Mouse (Mus musculus) limb, embryonic 11.5 days (tissue): ENCODE results near the gene Nbea. TPM values are rescaled to one million over a fixed set of nuclear protein-coding genes. Genes with fewer than 3 reads are reported as not detected.

Experiments
- ATAC-seq: fragments of 200-750 bp; cut with Nextera tagmentation; 2 replicates; pipeline ENCODE4 v1.8.0; 2017; ENCODE audit warnings: low read depth; ENCODE audit not compliant: insufficient number of reproducible peaks, low FRiP score, low TSS enrichment
- DNase-seq: peaks from one replicate; pipeline ENCODE4 v3.0.0-alpha.2; 2015; ENCODE audit warnings: low spot score
- H3K27ac ChIP-seq: fragments of 300-500 bp; sonication (generic); replicated peaks from 2 replicates; pipeline ENCODE4 v1.5.1; 2014; ENCODE audit warnings: low read depth, mild to moderate bottlenecking, low read length
- H3K27me3 ChIP-seq: fragments of 300-500 bp; sonication (generic); 2 replicates; pipeline ENCODE4 v1.6.1; 2014; ENCODE audit warnings: mild to moderate bottlenecking, low read length, mixed read lengths; ENCODE audit not compliant: control insufficient read depth, insufficient read depth
- H3K36me3 ChIP-seq: fragments of 300-500 bp; sonication (generic); 2 replicates; pipeline ENCODE4 v1.6.1; 2014; ENCODE audit warnings: mild to moderate bottlenecking, low read length, moderate library complexity, mixed read lengths; ENCODE audit not compliant: control insufficient read depth, insufficient read depth
- H3K4me1 ChIP-seq: fragments of 300-500 bp; sonication (generic); 2 replicates; pipeline ENCODE4 v1.6.1; 2014; ENCODE audit warnings: low read length, mixed read lengths; ENCODE audit not compliant: control insufficient read depth, insufficient read depth
- H3K4me2 ChIP-seq: fragments of 300-500 bp; sonication (generic); 2 replicates; pipeline ENCODE4 v1.6.1; 2014; ENCODE audit warnings: low read depth, mild to moderate bottlenecking, moderate library complexity; ENCODE audit not compliant: severe bottlenecking
- H3K4me3 ChIP-seq: fragments of 300-500 bp; sonication (generic); 2 replicates; pipeline ENCODE4 v1.5.1; 2014; ENCODE audit warnings: low read depth, low read length
- H3K9ac ChIP-seq: fragments of 300-500 bp; sonication (generic); 2 replicates; pipeline ENCODE4 v1.6.1; 2014; ENCODE audit warnings: mild to moderate bottlenecking, low read length
- H3K9me3 ChIP-seq: fragments of 300-500 bp; sonication (generic); 2 replicates; pipeline ENCODE4 v1.6.1; 2016; ENCODE audit warnings: low read length; ENCODE audit not compliant: control insufficient read depth
- WGBS: fragments of 180-500 bp; shearing (Covaris S2); extraction: QIAGEN DNeasy Blood & Tissue Kit; methylation state at CpG from one replicate; pipeline ENCODE4 v1.1.7; 2014; 5-methylcytosine and 5-hydroxymethylcytosine counted together
- polyA plus RNA-seq: library from polyadenylated mRNA; unstranded; fragments of >200 nt; fragmentation: Nextera tagmentation; extraction: Ambion mirVana; gene quantifications from 2 replicates; pipeline ENCODE4 v1.2.1, GENCODE M21; 2014

The Nbea gene
- polyA plus RNA-seq, 1 experiment from 2014 or later = 22.2 TPM

DNA sequence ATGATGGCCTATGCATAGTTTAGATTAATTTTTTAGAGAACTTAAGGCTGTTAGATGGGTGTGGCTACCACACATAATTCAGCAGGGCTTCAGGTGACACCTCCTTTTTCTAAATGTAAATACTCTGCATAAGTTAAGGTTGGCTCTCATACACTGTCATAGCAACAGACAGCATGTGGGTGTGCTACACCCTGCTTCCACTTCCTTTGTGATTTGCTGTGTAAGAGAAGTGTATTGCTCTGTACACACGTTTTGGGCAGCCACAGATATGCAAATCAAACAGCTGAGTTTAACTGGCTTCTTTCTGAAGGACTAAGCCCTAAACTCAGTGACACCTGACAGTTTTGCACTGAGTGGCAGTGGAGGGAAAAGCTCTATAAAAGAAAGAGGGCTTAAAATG lies 495.4 kb downstream of the Nbea start:
- Histone ChIP-seq H3K4me2 (no peak overlapping the region), H3K27me3 (no peaks in the 10 kb centered on the region), H3K9me3 (no peaks in the 10 kb centered on the region), H3K36me3 (no peaks in the 10 kb centered on the region), H3K4me3 (no peak overlapping the region), H3K27ac (no peak overlapping the region), H3K4me1 (peaks cover 27% of the 10 kb centered on the region), H3K9ac (no peak overlapping the region)
- WGBS = 43% methylated on average over 1 of the region's 1 CpGs
- ATAC-seq (no peak), DNase-seq (no peak)

DNA sequence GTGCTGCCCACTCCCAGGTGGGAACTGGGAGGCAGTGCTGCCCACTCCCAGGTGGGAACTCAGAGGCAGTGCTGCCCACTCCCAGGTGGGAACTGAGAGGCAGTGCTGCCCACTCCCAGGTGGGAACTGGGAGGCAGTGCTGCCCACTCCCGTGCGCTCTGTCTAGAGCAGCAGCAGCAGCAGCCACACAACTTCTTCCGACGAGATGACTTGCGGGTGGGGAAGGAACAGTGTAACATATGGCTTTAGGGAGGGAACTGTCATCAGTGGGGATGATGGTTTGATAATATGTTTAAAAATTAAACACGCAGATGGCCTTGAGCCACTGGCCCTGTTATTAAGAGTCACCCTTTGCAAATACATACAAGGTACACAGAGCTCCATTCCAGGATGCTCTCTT lies 496.5 kb downstream of the Nbea start:
- Histone ChIP-seq H3K4me2 (no peak overlapping the region), H3K9ac (no peak overlapping the region), H3K27ac (no peak overlapping the region), H3K36me3 (no peaks in the 10 kb centered on the region), H3K9me3 (no peaks in the 10 kb centered on the region), H3K4me3 (no peak overlapping the region), H3K27me3 (no peaks in the 10 kb centered on the region), H3K4me1 (peaks cover 29% of the 10 kb centered on the region)
- ATAC-seq (peak; percentile 48; the same call in 1 of the 2 replicates), DNase-seq (no peak)
- 71% methylated on average over 6 of the region's 6 CpGs for WGBS

DNA sequence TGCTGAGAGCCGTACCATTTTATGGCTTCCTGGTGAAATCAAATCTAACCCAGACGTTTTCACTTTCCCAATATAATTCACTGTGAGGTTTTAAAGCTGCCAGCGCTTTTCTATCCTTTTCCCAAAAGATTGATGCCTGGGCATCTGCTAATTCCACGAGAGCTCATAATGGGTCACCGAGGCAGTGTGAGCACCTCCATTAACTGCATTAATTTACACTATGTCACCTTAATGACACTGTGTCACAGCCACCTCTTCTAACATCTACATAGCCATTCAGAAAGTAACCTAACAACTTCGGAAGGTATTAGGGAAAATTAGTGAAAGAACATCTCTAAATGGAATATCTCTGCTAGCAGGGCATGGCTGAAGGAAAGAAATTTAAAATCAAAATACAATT lies 497.9 kb downstream of the Nbea start:
- WGBS = 7% methylated on average over 6 of the region's 6 CpGs
- Histone ChIP-seq H3K9ac (no peak overlapping the region), H3K27ac (no peak overlapping the region), H3K27me3 (no peaks in the 10 kb centered on the region), H3K4me2 (no peak overlapping the region), H3K4me1 (peaks cover 29% of the 10 kb centered on the region), H3K4me3 (no peak overlapping the region), H3K9me3 (no peaks in the 10 kb centered on the region), H3K36me3 (no peaks in the 10 kb centered on the region)
- ATAC-seq = no peak
- DNase-seq = no peak

DNA sequence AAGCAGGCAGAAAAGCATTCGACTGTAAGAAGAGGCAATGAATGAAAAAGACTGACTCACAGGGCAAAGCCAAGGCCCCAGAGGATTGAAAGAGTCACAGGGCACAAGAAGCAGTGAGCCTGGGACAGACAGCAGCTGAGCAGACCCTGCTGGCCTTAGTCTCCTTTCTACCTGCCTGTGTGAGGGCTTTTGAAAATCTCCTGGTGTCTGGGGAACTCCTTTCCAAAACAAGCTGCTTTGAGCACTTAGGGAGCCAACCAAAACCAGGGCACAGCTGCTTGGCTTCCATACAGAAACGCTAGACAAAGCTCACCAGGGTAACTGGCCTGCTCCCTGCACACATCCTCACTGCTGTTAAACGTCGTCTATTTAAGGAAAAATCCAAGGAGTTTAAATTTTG lies 498.6 kb downstream of the Nbea start:
- ATAC-seq (no peak), DNase-seq (peak; percentile 35)
- 26% methylated on average over 4 of the region's 4 CpGs for WGBS
- Histone ChIP-seq H3K4me3 (no peak overlapping the region), H3K4me1 (peaks cover 29% of the 10 kb centered on the region), H3K9ac (no peak overlapping the region), H3K27ac (0 out of 2 replicates have a peak overlapping the region, but pooled peaks have one; percentile 11), H3K27me3 (no peaks in the 10 kb centered on the region), H3K4me2 (no peak overlapping the region), H3K36me3 (no peaks in the 10 kb centered on the region), H3K9me3 (no peaks in the 10 kb centered on the region)

DNA sequence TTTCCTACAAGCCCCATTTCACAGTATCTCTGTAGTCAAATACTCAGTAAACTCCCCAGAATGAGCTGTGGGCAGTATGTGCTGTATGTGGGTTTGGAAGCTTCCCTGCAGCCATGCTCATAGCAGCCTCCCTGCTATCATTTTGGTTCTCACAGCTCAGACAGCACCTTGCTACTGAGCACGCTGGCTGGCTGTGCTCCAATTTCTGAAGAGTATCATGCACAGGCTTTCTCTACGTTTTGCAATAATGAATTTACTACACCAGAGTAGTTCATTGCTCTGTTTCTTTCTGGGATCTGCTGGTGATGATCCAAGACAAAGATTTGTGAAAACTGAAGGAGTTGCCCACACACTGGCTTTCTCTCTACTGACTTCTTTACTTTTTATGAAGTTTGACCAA lies 505.8 kb downstream of the Nbea start:
- no peak overlapping the region for H3K4me3 ChIP-seq
- no peak for ATAC-seq
- no peaks in the 10 kb centered on the region for H3K27me3 ChIP-seq
- no peaks in the 10 kb centered on the region for H3K9me3 ChIP-seq
- no peak overlapping the region for H3K4me2 ChIP-seq
- 86% methylated on average over 2 of the region's 2 CpGs for WGBS
- DNase-seq = no peak
- no peak overlapping the region for H3K9ac ChIP-seq
- H3K27ac ChIP-seq = no peak overlapping the region
- H3K36me3 ChIP-seq = no peaks in the 10 kb centered on the region
- H3K4me1 ChIP-seq = no peaks in the 10 kb centered on the region

DNA sequence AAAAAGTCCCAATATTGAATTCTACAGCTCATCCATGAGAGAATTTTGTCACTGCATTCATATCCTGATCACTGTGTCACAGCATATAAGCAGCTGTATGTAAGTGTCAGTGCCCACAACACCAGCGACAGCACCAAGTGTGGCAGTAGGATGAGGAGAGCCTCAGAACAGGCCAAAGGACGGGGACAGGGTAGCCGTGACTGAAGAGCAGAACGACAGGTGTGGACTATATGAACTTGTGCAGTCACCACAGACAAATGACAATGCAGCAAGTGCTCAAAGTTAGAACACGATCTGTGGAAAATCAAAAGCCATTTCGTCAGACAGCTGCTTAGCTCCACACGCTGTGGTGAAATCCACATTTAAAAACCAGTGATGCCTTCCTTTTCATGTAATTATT lies 509.3 kb downstream of the Nbea start:
- Histone ChIP-seq H3K9me3 (no peaks in the 10 kb centered on the region), H3K36me3 (no peaks in the 10 kb centered on the region), H3K27ac (no peak overlapping the region), H3K9ac (no peak overlapping the region), H3K27me3 (no peaks in the 10 kb centered on the region), H3K4me2 (no peak overlapping the region), H3K4me3 (no peak overlapping the region), H3K4me1 (no peaks in the 10 kb centered on the region)
- ATAC-seq = no peak
- 88% methylated on average over 7 of the region's 7 CpGs for WGBS
- no peak for DNase-seq

DNA sequence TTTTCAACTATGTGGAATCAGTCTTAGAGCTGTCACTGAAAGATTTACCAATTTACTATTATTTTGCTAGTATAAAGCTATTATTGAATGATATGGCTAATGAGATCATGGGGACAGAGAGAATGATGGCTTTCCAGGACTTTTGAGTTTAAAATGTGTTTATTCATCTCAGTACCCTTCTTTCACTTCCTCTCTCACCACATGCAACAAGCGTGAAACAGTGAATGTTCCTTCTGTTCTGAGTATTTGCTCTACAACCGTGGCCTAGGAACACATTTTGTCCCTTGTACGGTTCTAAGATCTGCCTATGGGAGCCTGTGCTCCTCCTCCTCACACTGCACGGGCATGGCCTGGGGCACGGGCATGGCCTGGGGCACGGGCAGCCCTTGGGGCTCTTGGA lies 516.5 kb downstream of the Nbea start:
- ATAC-seq (no peak), DNase-seq (no peak)
- Histone ChIP-seq H3K36me3 (no peaks in the 10 kb centered on the region), H3K9ac (no peak overlapping the region), H3K4me1 (no peaks in the 10 kb centered on the region), H3K9me3 (no peaks in the 10 kb centered on the region), H3K27me3 (no peaks in the 10 kb centered on the region), H3K4me3 (no peak overlapping the region), H3K27ac (no peak overlapping the region), H3K4me2 (no peak overlapping the region)
- 81% methylated on average over 6 of the region's 6 CpGs for WGBS

DNA sequence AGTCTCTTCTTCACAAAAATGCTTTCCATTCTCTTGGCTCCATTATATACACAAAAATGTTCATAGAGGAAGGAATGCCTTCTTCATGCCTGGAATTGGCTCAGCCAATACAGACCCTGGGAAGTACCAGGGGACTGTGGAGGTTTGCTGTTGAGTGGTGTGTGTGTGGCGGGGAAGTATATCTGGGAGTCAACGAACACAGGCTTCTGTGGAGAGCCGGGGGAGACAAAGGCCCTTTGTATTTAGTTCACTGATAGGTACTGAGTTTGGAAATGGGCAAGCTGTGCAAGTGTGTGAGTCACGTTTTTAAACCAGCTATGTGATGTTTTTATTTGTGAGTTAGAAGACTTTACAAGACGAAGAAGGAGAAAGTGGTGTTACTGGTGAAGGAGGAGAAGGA lies 517.6 kb downstream of the Nbea start:
- Histone ChIP-seq H3K9me3 (no peaks in the 10 kb centered on the region), H3K9ac (no peak overlapping the region), H3K4me2 (no peak overlapping the region), H3K4me1 (no peaks in the 10 kb centered on the region), H3K27ac (no peak overlapping the region), H3K4me3 (no peak overlapping the region), H3K27me3 (no peaks in the 10 kb centered on the region), H3K36me3 (no peaks in the 10 kb centered on the region)
- ATAC-seq = no peak
- WGBS = 63% methylated on average over 5 of the region's 5 CpGs
- DNase-seq = no peak

DNA sequence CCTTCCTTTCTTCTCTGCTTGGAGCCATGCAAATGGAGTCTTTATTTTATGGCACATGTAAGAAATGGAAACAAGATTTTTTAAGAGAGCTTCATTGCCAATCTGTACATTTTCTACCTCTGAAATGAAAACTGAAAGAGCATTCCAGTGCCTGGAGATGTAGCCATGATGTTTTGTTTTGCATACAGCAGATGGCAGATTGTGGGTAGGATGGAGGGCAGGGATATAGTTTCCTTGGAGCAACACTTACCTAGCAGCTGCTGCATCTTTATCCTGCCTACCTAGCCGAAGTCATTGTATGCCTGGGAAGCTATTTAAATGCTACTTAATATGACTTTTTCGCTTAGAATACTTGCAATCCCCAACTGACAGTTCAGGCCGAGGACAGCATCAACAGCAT lies 518.8 kb downstream of the Nbea start:
- WGBS = 90% methylated on average over 3 of the region's 3 CpGs
- no peak overlapping the region for H3K4me2 ChIP-seq

More for the DNA sequence above, 518.8 kb downstream of the Nbea start:
- H3K27me3 ChIP-seq = no peaks in the 10 kb centered on the region
- H3K27ac ChIP-seq = no peak overlapping the region
- H3K4me3 ChIP-seq = no peak overlapping the region
- no peaks in the 10 kb centered on the region; the same call in 1 of the 2 replicates for H3K4me1 ChIP-seq
- no peaks in the 10 kb centered on the region for H3K36me3 ChIP-seq
- DNase-seq (no peak), ATAC-seq (no peak)
- H3K9me3 ChIP-seq = no peaks in the 10 kb centered on the region
- H3K9ac ChIP-seq = no peak overlapping the region
